Mouse (Mus musculus) embryonic facial prominence, embryonic 15.5 days (tissue): Measurements from ENCODE around the gene Ptger1. TPM values are rescaled to one million over a fixed set of nuclear protein-coding genes. Genes with fewer than 3 reads are reported as not detected.

Experiments used
- ATAC-seq: fragments of 200-750 bp; cut with Nextera tagmentation; 2 replicates; pipeline ENCODE4 v1.8.0; 2017; ENCODE audit warnings: low read depth, moderate TSS enrichment; ENCODE audit not compliant: insufficient number of reproducible peaks, low FRiP score, low TSS enrichment
- H3K27ac ChIP-seq: fragments of 300-500 bp; sonication (generic); replicated peaks from 2 replicates; pipeline ENCODE4 v1.5.1; 2015; ENCODE audit warnings: mild to moderate bottlenecking, inconsistent platforms
- H3K27me3 ChIP-seq: fragments of 300-500 bp; sonication (generic); 2 replicates; pipeline ENCODE4 v1.6.1; 2015; ENCODE audit warnings: inconsistent platforms
- H3K36me3 ChIP-seq: fragments of 300-500 bp; sonication (generic); 2 replicates; pipeline ENCODE4 v1.6.1; 2015; ENCODE audit warnings: mild to moderate bottlenecking, inconsistent platforms
- H3K4me1 ChIP-seq: fragments of 300-500 bp; sonication (generic); 2 replicates; pipeline ENCODE4 v1.6.1; 2015; ENCODE audit warnings: inconsistent platforms
- H3K4me2 ChIP-seq: fragments of 300-500 bp; sonication (generic); replicated peaks from 2 replicates; pipeline ENCODE4 v1.6.1; 2015; ENCODE audit warnings: mild to moderate bottlenecking, inconsistent platforms
- H3K4me3 ChIP-seq: fragments of 300-500 bp; sonication (generic); replicated peaks from 2 replicates; pipeline ENCODE4 v1.5.1; 2015; ENCODE audit warnings: mild to moderate bottlenecking, inconsistent platforms
- H3K9ac ChIP-seq: fragments of 300-500 bp; sonication (generic); 2 replicates; pipeline ENCODE4 v1.6.1; 2015; ENCODE audit warnings: inconsistent platforms
- H3K9me3 ChIP-seq: fragments of 300-500 bp; sonication (generic); replicated peaks from 2 replicates; pipeline ENCODE4 v1.6.1; 2016; ENCODE audit warnings: inconsistent platforms
- WGBS: fragments of 180-500 bp; shearing (Covaris S2); methylation state at CpG from one replicate; pipeline ENCODE4 v1.1.7; 2015; 5-methylcytosine and 5-hydroxymethylcytosine counted together
- polyA plus RNA-seq: library from polyadenylated mRNA; unstranded; fragments of >200 nt; fragmentation: Nextera tagmentation; extraction: Ambion mirVana; gene quantifications from 2 replicates; pipeline ENCODE4 v1.2.1, GENCODE M21; 2015

Gene Ptger1
- polyA plus RNA-seq, 1 experiment from 2014 or later: 1.4 TPM

- H3K27ac ChIP-seq: no peak overlapping the region
- no peak overlapping the region for H3K4me3 ChIP-seq
- no peaks in the 10 kb centered on the region for H3K27me3 ChIP-seq
- WGBS: 57% methylated on average over 4 of the region's 4 CpGs
- no peak overlapping the region for H3K4me2 ChIP-seq
- no peak for ATAC-seq
- H3K4me1 ChIP-seq: no peaks in the 10 kb centered on the region
- no peaks in the 10 kb centered on the region for H3K36me3 ChIP-seq
- no peak overlapping the region for H3K9ac ChIP-seq
- no peaks in the 10 kb centered on the region for H3K9me3 ChIP-seq
These were observed 27.6 kb upstream of the Ptger1 start for GRCm38 (mm10) chr8:83638856-83639255.

- Histone ChIP-seq H3K4me1 (no peaks in the 10 kb centered on the region), H3K27me3 (no peaks in the 10 kb centered on the region), H3K9ac (no peak overlapping the region), H3K27ac (no peak overlapping the region), H3K4me2 (no peak overlapping the region), H3K4me3 (no peak overlapping the region), H3K9me3 (no peaks in the 10 kb centered on the region), H3K36me3 (no peaks in the 10 kb centered on the region)
- 66% methylated on average over 5 of the region's 5 CpGs for WGBS
- no peak for ATAC-seq
These were observed 26.8 kb upstream of the Ptger1 start for GRCm38 (mm10) chr8:83639649-83640048.

- no peak for ATAC-seq
- WGBS: 96% methylated on average over 11 of the region's 11 CpGs
- H3K27ac ChIP-seq: no peak overlapping the region
These were observed 19.0 kb upstream of the Ptger1 start for GRCm38 (mm10) chr8:83647511-83647910.

GRCm38 (mm10) chr8:83648031-83648430, 18.4 kb upstream of the Ptger1 start:
- Histone ChIP-seq H3K36me3 (no peaks in the 10 kb centered on the region), H3K9me3 (no peaks in the 10 kb centered on the region), H3K4me1 (peaks cover 9% of the 10 kb centered on the region), H3K4me3 (no peak overlapping the region), H3K27ac (no peak overlapping the region), H3K9ac (no peak overlapping the region), H3K27me3 (no peaks in the 10 kb centered on the region), H3K4me2 (no peak overlapping the region)
- ATAC-seq: no peak
- WGBS: 94% methylated on average over 4 of the region's 4 CpGs

More at GRCm38 (mm10) chr8:83647511-83647910, 19.0 kb upstream of the Ptger1 start:
- Histone ChIP-seq H3K36me3 (no peaks in the 10 kb centered on the region), H3K4me3 (no peak overlapping the region), H3K27me3 (no peaks in the 10 kb centered on the region), H3K9ac (no peak overlapping the region), H3K4me1 (peaks cover 9% of the 10 kb centered on the region), H3K9me3 (no peaks in the 10 kb centered on the region), H3K4me2 (no peak overlapping the region)

- 93% methylated on average over 6 of the region's 6 CpGs for WGBS
- Histone ChIP-seq H3K4me1 (peaks cover 22% of the 10 kb centered on the region), H3K4me3 (no peak overlapping the region), H3K27me3 (no peaks in the 10 kb centered on the region), H3K36me3 (no peaks in the 10 kb centered on the region), H3K9me3 (no peaks in the 10 kb centered on the region), H3K9ac (no peak overlapping the region), H3K4me2 (no peak overlapping the region), H3K27ac (no peak overlapping the region)
- ATAC-seq: no peak
These were observed 16.8 kb upstream of the Ptger1 start for GRCm38 (mm10) chr8:83649699-83650098.

- Histone ChIP-seq H3K4me3 (peak within 1 kb of the TSS; percentile 83), H3K4me2 (peak within 1 kb of the TSS; percentile 83), H3K9ac (peak within 1 kb of the TSS; percentile 72), H3K36me3 (peaks cover 5% of the 10 kb centered on the region; the same call in 1 of the 2 replicates), H3K27ac (peak within 1 kb of the TSS; percentile 86), H3K9me3 (no peaks in the 10 kb centered on the region), H3K4me1 (peaks cover 24% of the 10 kb centered on the region), H3K27me3 (no peaks in the 10 kb centered on the region)
- peak; percentile 96 for ATAC-seq
- 3% methylated on average over 49 of the region's 50 CpGs for WGBS
These were observed 14.3 kb upstream of the Ptger1 start, which contains the start of gene Gipc1 for GRCm38 (mm10) chr8:83652030-83652743. Gipc1 (plus strand) TSS chr8:83652677.

GRCm38 (mm10) chr8:83652744-83653661, 13.5 kb upstream of the Ptger1 start:
- no peaks in the 10 kb centered on the region for H3K9me3 ChIP-seq
- peaks cover 24% of the 10 kb centered on the region for H3K4me1 ChIP-seq
- peak overlapping the region; percentile 83 for H3K4me2 ChIP-seq
- ATAC-seq: peak; percentile 17; the same call in 1 of the 2 replicates
- H3K27ac ChIP-seq: peak overlapping the region; percentile 84
- peaks cover 5% of the 10 kb centered on the region; the same call in 1 of the 2 replicates for H3K36me3 ChIP-seq
- WGBS: 1% methylated on average over 44 of the region's 46 CpGs
- H3K9ac ChIP-seq: peak overlapping the region; percentile 72
- H3K4me3 ChIP-seq: peak overlapping the region; percentile 83
- no peaks in the 10 kb centered on the region for H3K27me3 ChIP-seq

- Histone ChIP-seq H3K4me2 (peak overlapping the region; percentile 83), H3K36me3 (peaks cover 6% of the 10 kb centered on the region; the same call in 1 of the 2 replicates), H3K9ac (peak overlapping the region; percentile 72), H3K9me3 (no peaks in the 10 kb centered on the region), H3K27me3 (no peaks in the 10 kb centered on the region), H3K4me3 (peak overlapping the region; percentile 83), H3K4me1 (peaks cover 26% of the 10 kb centered on the region), H3K27ac (peak overlapping the region; percentile 84)
- ATAC-seq: no peak
- 33% methylated on average over 10 of the region's 10 CpGs for WGBS
These were observed 12.8 kb upstream of the Ptger1 start for GRCm38 (mm10) chr8:83653662-83654017.

- Histone ChIP-seq H3K9ac (no peak overlapping the region), H3K4me1 (peaks cover 35% of the 10 kb centered on the region), H3K9me3 (no peaks in the 10 kb centered on the region), H3K4me3 (no peak overlapping the region), H3K27ac (no peak overlapping the region), H3K4me2 (no peak overlapping the region), H3K27me3 (no peaks in the 10 kb centered on the region), H3K36me3 (peaks cover 13% of the 10 kb centered on the region; the same call in 1 of the 2 replicates)
- WGBS: 91% methylated on average over 6 of the region's 6 CpGs
- no peak for ATAC-seq
These were observed 11.8 kb upstream of the Ptger1 start for GRCm38 (mm10) chr8:83654725-83655124.

- Histone ChIP-seq H3K4me1 (peaks cover 48% of the 10 kb centered on the region), H3K9me3 (no peaks in the 10 kb centered on the region), H3K9ac (no peak overlapping the region), H3K27ac (no peak overlapping the region), H3K4me3 (no peak overlapping the region), H3K27me3 (no peaks in the 10 kb centered on the region), H3K4me2 (no peak overlapping the region), H3K36me3 (peaks cover 13% of the 10 kb centered on the region; the same call in 1 of the 2 replicates)
- WGBS: 92% methylated on average over 9 of the region's 9 CpGs
- ATAC-seq: no peak
These were observed 10.4 kb upstream of the Ptger1 start for GRCm38 (mm10) chr8:83656043-83656442.
